Mouse (Mus musculus) stomach, embryonic 14.5 days (tissue): ENCODE data around the gene Fmo3. TPM values are rescaled to one million over a fixed set of nuclear protein-coding genes. Genes with fewer than 3 reads are reported as not detected.
A peak's percentile ranks its signal among the peaks of the same experiment; 100 is the strongest.

ENCODE experiments used
- ATAC-seq: fragments of 200-750 bp; cut with Nextera tagmentation; 2 replicates; pipeline ENCODE4 v1.8.0; 2017; ENCODE audit warnings: low read depth, moderate TSS enrichment; ENCODE audit not compliant: insufficient number of reproducible peaks, insufficient read depth, low FRiP score
- H3K27ac ChIP-seq: fragments of 300-500 bp; sonication (generic); 2 replicates; pipeline ENCODE4 v1.5.1; 2014; ENCODE audit warnings: mild to moderate bottlenecking, low read length, moderate library complexity, mixed read lengths
- H3K27me3 ChIP-seq: fragments of 300-500 bp; sonication (generic); 2 replicates; pipeline ENCODE4 v1.6.1; 2014; ENCODE audit warnings: low read length, control low read depth, mixed read lengths; ENCODE audit not compliant: control insufficient read depth, insufficient read depth
- H3K36me3 ChIP-seq: fragments of 300-500 bp; sonication (generic); 2 replicates; pipeline ENCODE4 v1.6.1; 2014; ENCODE audit warnings: mild to moderate bottlenecking, control low read depth, low read length, moderate library complexity, mixed read lengths; ENCODE audit not compliant: control insufficient read depth, insufficient read depth
- H3K4me1 ChIP-seq: fragments of 300-500 bp; sonication (generic); 2 replicates; pipeline ENCODE4 v1.6.1; 2014; ENCODE audit warnings: low read length, control low read depth, mixed read lengths; ENCODE audit not compliant: control insufficient read depth, insufficient read depth
- H3K4me2 ChIP-seq: fragments of 300-500 bp; sonication (generic); replicated peaks from 2 replicates; pipeline ENCODE4 v1.6.1; 2014; ENCODE audit warnings: low read depth, low read length, control low read depth
- H3K4me3 ChIP-seq: fragments of 300-500 bp; sonication (generic); 2 replicates; pipeline ENCODE4 v1.5.1; 2014; ENCODE audit warnings: low read depth, low read length, control low read depth
- H3K9ac ChIP-seq: fragments of 300-500 bp; sonication (generic); replicated peaks from 2 replicates; pipeline ENCODE4 v1.6.1; 2014; ENCODE audit warnings: low read depth, mild to moderate bottlenecking, control low read depth, low read length, moderate library complexity, mixed read lengths
- H3K9me3 ChIP-seq: fragments of 300-500 bp; sonication (generic); 2 replicates; pipeline ENCODE4 v1.6.1; 2016; ENCODE audit warnings: low read depth, low read length, control low read depth; ENCODE audit not compliant: control insufficient read depth
- WGBS: fragments of 180-500 bp; shearing (Covaris S2); extraction: QIAGEN DNeasy Blood & Tissue Kit; methylation state at CpG from one replicate; pipeline ENCODE4 v1.1.7; 2014; 5-methylcytosine and 5-hydroxymethylcytosine counted together
- polyA plus RNA-seq: library from polyadenylated mRNA; unstranded; fragments of >200 nt; fragmentation: Nextera tagmentation; extraction: Ambion mirVana; gene quantifications from 2 replicates; pipeline ENCODE4 v1.2.1, GENCODE M21; 2014

Fmo3 gene
- polyA plus RNA-seq: 0.13 and 0.16 TPM in 2 replicates

DNA sequence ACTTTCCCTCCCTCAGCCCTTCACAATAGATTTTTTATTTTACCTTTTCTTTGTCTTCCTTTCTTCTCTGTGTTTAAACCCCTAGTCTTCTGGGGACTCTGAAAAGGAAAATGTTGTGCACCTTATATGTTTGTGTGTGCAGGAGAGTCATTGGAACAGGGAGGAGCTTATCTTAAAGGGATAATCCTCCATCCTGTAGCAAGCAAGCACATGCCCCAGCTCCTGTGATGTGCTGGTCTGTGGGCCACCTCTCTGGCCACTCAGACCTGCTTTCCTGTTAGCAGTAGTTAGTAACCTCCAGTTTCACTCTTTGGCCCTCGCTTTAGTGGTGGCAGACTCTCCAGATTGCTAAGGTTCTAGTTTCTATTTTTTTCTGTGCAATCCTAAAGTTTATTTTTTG lies at the start of gene Fmo3:
Gene Fmo3 (minus strand): TSS at position 101 of the 400 bp plus-strand sequence.
- no peak within 1 kb of the TSS for H3K4me2 ChIP-seq
- no peak within 1 kb of the TSS for H3K27ac ChIP-seq
- no peak within 1 kb of the TSS for H3K9ac ChIP-seq
- no peaks in the 10 kb centered on the region for H3K27me3 ChIP-seq
- WGBS: 79% methylated on average over 1 of the region's 1 CpGs
- no peaks in the 10 kb centered on the region for H3K36me3 ChIP-seq
- no peak within 1 kb of the TSS for H3K4me3 ChIP-seq
- H3K9me3 ChIP-seq: no peaks in the 10 kb centered on the region
- ATAC-seq: no peak
- no peaks in the 10 kb centered on the region for H3K4me1 ChIP-seq

DNA sequence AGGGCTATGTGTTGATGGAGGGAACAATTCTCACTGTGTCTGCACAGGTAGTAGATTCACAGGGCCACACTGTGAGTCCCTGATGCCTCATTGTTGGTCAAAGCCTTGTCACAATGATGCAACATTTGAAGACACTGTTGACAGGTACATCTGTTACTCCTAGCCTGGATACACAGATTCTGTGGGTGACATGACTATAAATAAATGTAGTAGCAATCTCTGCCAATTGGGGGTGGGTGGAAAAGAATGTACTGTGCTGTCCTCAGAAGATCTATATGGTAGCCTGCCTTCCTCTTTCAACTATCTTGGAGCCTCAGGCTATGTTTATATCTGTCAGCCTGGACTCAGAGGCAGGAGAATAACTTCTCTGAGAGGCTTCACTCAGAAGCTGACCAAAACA lies 38.7 kb upstream of the Fmo3 start:
- H3K36me3 ChIP-seq: no peaks in the 10 kb centered on the region
- H3K4me2 ChIP-seq: no peak overlapping the region
- no peak overlapping the region for H3K27ac ChIP-seq
- no peaks in the 10 kb centered on the region for H3K9me3 ChIP-seq
- no peaks in the 10 kb centered on the region for H3K4me1 ChIP-seq
- ATAC-seq: no peak
- H3K27me3 ChIP-seq: no peaks in the 10 kb centered on the region
- H3K4me3 ChIP-seq: no peak overlapping the region
- H3K9ac ChIP-seq: no peak overlapping the region

- H3K27me3 ChIP-seq: no peaks in the 10 kb centered on the region
- no peak overlapping the region for H3K4me3 ChIP-seq
- no peak overlapping the region for H3K4me2 ChIP-seq
- no peaks in the 10 kb centered on the region for H3K4me1 ChIP-seq
- no peak for ATAC-seq
- 55% methylated on average over 3 of the region's 3 CpGs for WGBS
- no peak overlapping the region for H3K27ac ChIP-seq
- no peaks in the 10 kb centered on the region for H3K36me3 ChIP-seq
- H3K9ac ChIP-seq: no peak overlapping the region
- no peaks in the 10 kb centered on the region for H3K9me3 ChIP-seq
These were observed 24.9 kb upstream of the Fmo3 start for GRCm38 (mm10) chr1:163009220-163009619.

GRCm38 (mm10) chr1:163003496-163003895 lies 19.2 kb upstream of the Fmo3 start:
- no peak overlapping the region for H3K27ac ChIP-seq
- H3K36me3 ChIP-seq: no peaks in the 10 kb centered on the region
- no peak overlapping the region for H3K4me3 ChIP-seq
- ATAC-seq: no peak
- no peaks in the 10 kb centered on the region for H3K9me3 ChIP-seq
- H3K9ac ChIP-seq: no peak overlapping the region
- no peak overlapping the region for H3K4me2 ChIP-seq
- 43% methylated on average over 2 of the region's 2 CpGs for WGBS
- H3K4me1 ChIP-seq: no peaks in the 10 kb centered on the region
- no peaks in the 10 kb centered on the region for H3K27me3 ChIP-seq

DNA sequence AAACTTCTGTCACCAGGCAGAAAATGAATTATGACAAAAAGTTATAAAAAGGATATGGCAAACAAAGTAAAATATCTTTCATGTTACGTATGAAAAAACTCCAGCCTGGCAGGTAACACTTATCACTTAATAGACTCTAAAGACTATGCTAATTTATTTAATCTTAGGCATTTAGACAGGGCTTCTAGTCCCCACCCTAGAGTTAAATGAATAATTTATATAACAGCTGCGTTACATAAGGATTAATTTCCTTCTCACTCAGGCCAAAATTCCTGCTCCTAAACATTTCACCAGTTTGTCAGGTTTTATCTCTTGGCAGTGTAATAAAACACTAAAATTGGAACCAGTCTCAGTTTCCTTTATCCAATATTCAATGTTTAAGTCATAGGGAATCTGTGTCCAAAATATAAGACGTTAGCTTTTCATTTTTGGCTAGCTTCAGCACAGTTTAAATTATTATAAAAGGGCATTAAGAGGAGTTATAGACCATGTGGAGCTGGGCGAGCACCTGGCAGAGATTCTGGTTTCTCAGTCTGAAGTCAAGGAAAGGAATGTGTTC lies 17.0 kb upstream of the Fmo3 start:
- no peak overlapping the region for H3K9ac ChIP-seq
- H3K4me1 ChIP-seq: no peaks in the 10 kb centered on the region
- no peaks in the 10 kb centered on the region for H3K27me3 ChIP-seq
- no peak overlapping the region for H3K4me2 ChIP-seq
- WGBS: 49% methylated on average over 4 of the region's 4 CpGs
- H3K4me3 ChIP-seq: no peak overlapping the region
- peak overlapping the region; percentile 41; the same call in 1 of the 2 replicates for H3K27ac ChIP-seq
- no peaks in the 10 kb centered on the region for H3K9me3 ChIP-seq
- peak; percentile 69; the same call in 1 of the 2 replicates for ATAC-seq
- no peaks in the 10 kb centered on the region for H3K36me3 ChIP-seq

DNA sequence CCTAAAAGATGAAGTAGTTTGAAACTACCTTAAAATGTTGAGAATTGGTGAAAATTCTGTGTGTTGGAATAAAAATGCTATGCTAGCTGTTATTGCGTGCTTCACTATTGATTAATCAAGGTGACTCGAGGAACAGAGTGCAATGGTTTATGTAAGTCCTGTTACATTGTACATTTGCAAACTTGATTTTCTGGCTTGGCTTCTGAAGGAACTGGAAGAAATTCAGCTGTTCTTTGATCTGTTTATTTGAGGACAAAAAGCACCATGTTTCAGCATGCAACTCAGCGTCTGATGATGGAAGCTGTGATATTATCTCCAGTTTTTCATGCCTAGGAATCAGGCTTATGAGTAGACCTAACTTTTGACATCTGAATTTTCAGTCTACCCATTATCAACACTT lies 3.2 kb upstream of the Fmo3 start:
- 49% methylated on average over 3 of the region's 3 CpGs for WGBS
- no peak overlapping the region for H3K27ac ChIP-seq
- H3K4me3 ChIP-seq: no peak overlapping the region

GRCm38 (mm10) chr1:162986777-162987176 lies 2.4 kb upstream of the Fmo3 start:
- H3K9ac ChIP-seq: no peak overlapping the region
- no peak overlapping the region for H3K4me2 ChIP-seq
- no peaks in the 10 kb centered on the region for H3K36me3 ChIP-seq
- H3K9me3 ChIP-seq: no peaks in the 10 kb centered on the region
- H3K27ac ChIP-seq: no peak overlapping the region
- no peak for ATAC-seq
- WGBS: 68% methylated on average over 1 of the region's 1 CpGs
- no peaks in the 10 kb centered on the region for H3K4me1 ChIP-seq
- H3K4me3 ChIP-seq: no peak overlapping the region
- no peaks in the 10 kb centered on the region for H3K27me3 ChIP-seq

More for the DNA sequence above, 3.2 kb upstream of the Fmo3 start:
- H3K27me3 ChIP-seq: no peaks in the 10 kb centered on the region
- H3K4me2 ChIP-seq: no peak overlapping the region
- no peaks in the 10 kb centered on the region for H3K36me3 ChIP-seq
- no peak overlapping the region for H3K9ac ChIP-seq
- ATAC-seq: no peak
- no peaks in the 10 kb centered on the region for H3K4me1 ChIP-seq
- H3K9me3 ChIP-seq: no peaks in the 10 kb centered on the region

DNA sequence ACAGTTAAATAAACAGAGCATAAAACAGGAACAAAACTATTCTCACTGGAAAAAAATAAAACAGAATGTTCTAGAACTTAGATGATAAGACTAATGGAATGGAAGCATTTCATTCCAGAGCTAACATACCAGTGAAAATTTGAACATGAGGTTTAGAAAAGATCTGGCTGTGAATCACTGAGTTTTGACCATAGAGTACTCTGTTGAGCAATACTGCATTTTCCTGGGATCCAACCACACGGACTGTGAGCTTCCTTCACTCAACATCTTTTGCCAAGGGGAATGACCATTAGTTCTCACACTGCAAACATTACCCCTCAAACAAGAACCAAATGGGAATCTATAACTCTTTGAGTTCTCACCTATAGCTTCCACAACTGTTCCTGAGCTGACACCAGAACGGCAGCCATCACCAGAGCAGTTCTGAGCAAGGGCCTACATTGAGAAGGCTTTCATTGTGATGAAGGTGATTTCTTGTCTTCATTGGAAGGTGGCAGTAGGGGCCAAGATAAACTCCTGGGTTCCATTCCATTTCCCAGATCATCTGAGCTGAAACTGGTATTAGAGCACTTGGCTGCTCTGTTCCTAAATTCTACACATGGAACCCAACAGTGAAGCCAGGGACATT lies 1.9 kb upstream of the Fmo3 start:
- Histone ChIP-seq H3K9ac (no peak overlapping the region), H3K27me3 (no peaks in the 10 kb centered on the region), H3K4me3 (no peak overlapping the region), H3K4me2 (no peak overlapping the region), H3K9me3 (no peaks in the 10 kb centered on the region), H3K27ac (no peak overlapping the region), H3K36me3 (no peaks in the 10 kb centered on the region), H3K4me1 (no peaks in the 10 kb centered on the region)
- 84% methylated on average over 2 of the region's 2 CpGs for WGBS
- ATAC-seq: no peak

GRCm38 (mm10) chr1:162963556-162963955 lies 20.8 kb downstream of the Fmo3 start:
- H3K9me3 ChIP-seq: no peaks in the 10 kb centered on the region
- no peak for ATAC-seq
- H3K27ac ChIP-seq: no peak overlapping the region
- H3K4me3 ChIP-seq: no peak overlapping the region
- no peaks in the 10 kb centered on the region for H3K27me3 ChIP-seq
- no peak overlapping the region for H3K9ac ChIP-seq
- WGBS: 70% methylated on average over 2 of the region's 2 CpGs
- H3K4me2 ChIP-seq: no peak overlapping the region
- H3K4me1 ChIP-seq: no peaks in the 10 kb centered on the region
- H3K36me3 ChIP-seq: no peaks in the 10 kb centered on the region
